Mouse (Mus musculus): ENCODE measurements around the gene Cmklr1.

DNA sequence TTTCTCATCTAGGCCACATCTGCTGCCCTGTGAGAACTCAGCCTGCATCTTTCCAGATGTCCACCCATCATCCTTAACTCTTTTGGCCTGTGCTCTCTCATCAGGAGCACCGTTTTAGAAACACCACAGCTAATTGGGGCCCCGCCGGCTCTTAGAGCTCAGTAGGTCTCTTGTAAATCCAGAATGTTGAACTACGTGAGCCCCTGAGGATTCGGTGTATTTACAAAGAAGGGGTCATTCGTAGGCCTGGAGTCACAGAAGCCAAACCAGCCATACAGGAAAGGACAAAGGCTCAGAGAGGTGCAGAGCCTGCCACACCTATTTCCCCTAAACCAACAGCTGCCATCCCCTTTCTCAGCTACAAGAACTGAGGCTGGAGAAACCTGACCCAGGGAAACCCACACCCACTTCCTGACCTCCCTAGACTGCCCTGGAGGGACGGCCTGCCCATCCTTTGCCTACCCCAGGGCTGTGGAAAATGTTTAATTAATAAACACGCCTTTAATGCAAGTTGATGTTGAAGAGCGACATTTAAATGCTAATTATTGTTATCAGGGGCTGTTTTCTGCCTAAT is 53.4 kb downstream of the Cmklr1 start:
- TF ChIP-seq CTCF (IDR thresholded peaks at IDR 0.05; ENCODE audit: extremely low read depth, insufficient read length, insufficient replicate concordance, low read depth, low read length) (no peak), POLR2A (IDR thresholded peaks at IDR 0.05; ENCODE audit: low read depth, low read length) (no peak)

Measured in small intestine, adult 2 months (tissue).